Mouse (Mus musculus) heart, adult 2 months (tissue): Measurements from ENCODE around the gene Vmn1r181.
"Not testable (repeated sequence)": the region's sequence is repeated elsewhere in the genome, so short reads cannot be mapped to it uniquely, and the experiment has no call there.

Source experiments
- CTCF ChIP-seq: fragments of 200-600 bp; IDR thresholded peaks from 2 replicates; pipeline ENCODE4 v1.8.1; 2022; ENCODE audit warnings: antibody characterized with exemption, mild to moderate bottlenecking, moderate library complexity
- POLR2A ChIP-seq: fragments of 200-500 bp; IDR thresholded peaks from 2 replicates; pipeline ENCODE4 v1.6.1; 2011; ENCODE audit warnings: mild to moderate bottlenecking, low read depth, low read length, control low read depth; ENCODE audit not compliant: insufficient read depth

DNA sequence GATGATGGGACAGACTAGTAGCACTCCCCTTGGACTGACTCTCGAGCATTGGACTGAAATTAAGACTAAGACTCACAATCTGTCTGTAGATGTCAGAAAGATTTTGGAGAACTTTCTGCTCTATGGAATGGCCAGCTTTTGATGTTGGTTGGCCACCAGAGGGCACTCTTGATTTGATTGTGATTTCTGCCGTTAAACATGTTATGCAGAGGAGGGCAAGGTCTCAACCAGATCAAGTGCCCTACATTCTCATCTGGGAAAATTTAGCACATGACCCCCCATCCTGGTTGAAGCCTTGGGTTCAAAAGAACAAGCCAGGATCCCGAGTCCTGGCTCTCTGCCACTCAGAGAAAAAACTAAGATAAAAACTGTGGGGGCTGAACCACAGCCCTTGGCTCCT lies 6.4 kb upstream of the Vmn1r181 start:
- TF ChIP-seq POLR2A, result not testable (repeated sequence)
- peak; percentile 66 for TF ChIP-seq CTCF
